Mouse (Mus musculus): ENCODE data around the gene Pdcd1lg2. TPM values are rescaled to one million over a fixed set of nuclear protein-coding genes. Genes with fewer than 3 reads are reported as not detected.

Gene Pdcd1lg2
- polyA plus RNA-seq, 1 experiment, result 4.7 TPM

DNA sequence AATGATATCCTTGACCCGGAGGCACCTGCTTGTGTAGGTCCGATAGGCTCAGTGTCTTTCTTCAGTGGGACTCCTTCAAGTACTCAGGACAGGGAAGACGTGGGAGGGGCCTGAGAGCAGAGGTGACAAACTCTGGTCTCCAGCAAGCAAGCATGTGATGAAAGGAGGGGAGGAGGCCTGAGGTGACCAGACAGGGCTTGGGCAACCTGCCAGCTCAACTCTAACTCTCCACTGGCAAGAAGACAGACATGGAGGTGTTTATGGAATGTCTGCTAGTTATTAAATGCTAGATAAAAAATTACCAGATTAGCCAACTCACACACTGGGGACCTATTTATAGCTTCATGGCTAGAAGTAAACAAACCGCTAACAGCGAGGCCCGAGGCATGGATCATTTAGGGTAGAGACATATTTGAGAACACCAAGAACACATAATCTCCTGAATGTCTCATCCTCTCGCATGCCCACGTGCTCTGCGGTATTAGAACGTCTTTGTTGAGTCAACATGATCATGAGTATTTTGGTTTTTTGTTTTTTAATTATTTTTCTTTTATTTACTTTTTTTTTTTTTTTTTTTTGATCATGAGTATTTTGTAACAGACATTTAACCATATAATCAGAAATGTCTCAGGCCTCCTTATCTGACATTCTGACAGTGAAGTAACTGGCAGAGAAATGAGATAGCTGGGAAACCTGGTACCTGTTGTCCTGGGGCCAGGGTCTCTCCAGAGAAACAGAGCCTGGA lies 58.4 kb downstream of the Pdcd1lg2 start:
- H3K4me3 ChIP-seq (ENCODE audit: control insufficient read depth, insufficient read depth, low read length), result no peak overlapping the region
- DNase-seq, result no peak
- no peak overlapping the region for H3K27ac ChIP-seq (ENCODE audit: control insufficient read depth, insufficient read depth, low read length)
- peaks cover 4% of the 10 kb centered on the region for H3K4me1 ChIP-seq (replicated peaks; ENCODE audit: control insufficient read depth, insufficient read depth, low read length)
- H3K27me3 ChIP-seq (ENCODE audit: control insufficient read depth, insufficient read depth, low read length), result no peaks in the 10 kb centered on the region
- TF ChIP-seq POLR2A (IDR thresholded peaks at IDR 0.05; ENCODE audit: control insufficient read depth, extremely low read depth, insufficient read depth, low read length, poor library complexity) (no peak), CTCF (IDR thresholded peaks at IDR 0.05; ENCODE audit: borderline replicate concordance, control insufficient read depth, extremely low read depth, insufficient read depth, low read length, poor library complexity) (no peak)
- 95% methylated on average over 10 of the region's 10 CpGs for WGBS
- H3K36me3 ChIP-seq (ENCODE audit: control insufficient read depth, insufficient read depth, low read length), result no peaks in the 10 kb centered on the region

DNA sequence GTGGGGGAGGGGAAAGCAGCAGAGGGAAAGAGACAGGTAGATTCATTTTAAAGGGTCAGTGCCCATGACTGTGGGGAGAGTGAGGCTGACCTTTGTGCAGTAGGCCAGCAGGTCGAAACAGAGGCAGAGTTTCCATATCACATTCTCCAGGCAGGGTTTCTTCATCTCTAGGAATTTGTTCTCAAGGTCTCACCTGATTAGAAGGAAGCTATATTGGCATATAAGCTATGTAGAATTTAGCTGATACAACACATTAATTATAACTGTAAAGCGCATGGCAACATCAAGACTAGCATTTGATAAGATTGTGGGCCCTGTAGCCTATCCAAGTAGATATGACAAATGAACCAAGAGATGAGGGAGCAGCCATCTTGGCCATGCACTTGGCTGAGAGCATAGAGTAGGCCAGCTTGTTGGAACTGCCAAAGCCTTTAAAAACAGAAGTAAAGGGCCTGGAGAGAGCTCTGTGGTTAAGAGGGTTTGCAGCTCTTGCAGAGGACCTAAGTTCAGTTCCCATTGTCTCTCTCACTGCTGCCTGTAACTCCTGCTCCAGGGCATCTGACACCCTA lies 59.1 kb downstream of the Pdcd1lg2 start:
- WGBS, result 90% methylated on average over 2 of the region's 2 CpGs
- H3K4me3 ChIP-seq (ENCODE audit: control insufficient read depth, insufficient read depth, low read length), result no peak overlapping the region
- H3K27me3 ChIP-seq (ENCODE audit: control insufficient read depth, insufficient read depth, low read length), result no peaks in the 10 kb centered on the region
- H3K27ac ChIP-seq (ENCODE audit: control insufficient read depth, insufficient read depth, low read length), result no peak overlapping the region
- TF ChIP-seq CTCF (IDR thresholded peaks at IDR 0.05; ENCODE audit: borderline replicate concordance, control insufficient read depth, extremely low read depth, insufficient read depth, low read length, poor library complexity), result no peak
- TF ChIP-seq POLR2A (IDR thresholded peaks at IDR 0.05; ENCODE audit: control insufficient read depth, extremely low read depth, insufficient read depth, low read length, poor library complexity), result no peak
- no peak for DNase-seq
- H3K36me3 ChIP-seq (ENCODE audit: control insufficient read depth, insufficient read depth, low read length), result no peaks in the 10 kb centered on the region
- peaks cover 4% of the 10 kb centered on the region for H3K4me1 ChIP-seq (replicated peaks; ENCODE audit: control insufficient read depth, insufficient read depth, low read length)

DNA sequence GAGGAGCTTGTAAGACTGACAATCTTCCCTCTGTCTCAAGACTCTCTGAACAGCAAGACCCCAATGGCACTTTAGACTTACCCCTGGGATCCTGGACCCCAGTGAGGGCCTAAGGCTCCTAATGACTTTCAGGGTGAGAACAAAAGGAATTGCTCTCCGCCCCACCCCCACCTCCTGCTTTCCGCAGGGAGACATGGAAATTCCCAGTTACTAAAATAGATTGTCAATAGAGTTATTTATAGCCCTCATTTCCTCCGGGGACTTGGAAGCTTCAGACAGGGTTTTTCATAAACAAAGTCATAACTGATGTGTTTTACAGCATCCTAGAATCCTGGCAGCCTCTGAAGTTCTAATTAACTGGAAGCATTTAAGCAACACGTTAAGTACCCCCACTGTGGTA lies 59.9 kb downstream of the Pdcd1lg2 start:
- WGBS, result 87% methylated on average over 4 of the region's 4 CpGs
- Histone ChIP-seq H3K4me3 (ENCODE audit: control insufficient read depth, insufficient read depth, low read length) (no peak overlapping the region), H3K27me3 (ENCODE audit: control insufficient read depth, insufficient read depth, low read length) (no peaks in the 10 kb centered on the region), H3K27ac (ENCODE audit: control insufficient read depth, insufficient read depth, low read length) (no peak overlapping the region), H3K36me3 (ENCODE audit: control insufficient read depth, insufficient read depth, low read length) (no peaks in the 10 kb centered on the region), H3K4me1 (replicated peaks; ENCODE audit: control insufficient read depth, insufficient read depth, low read length) (peaks cover 4% of the 10 kb centered on the region)
- TF ChIP-seq POLR2A (IDR thresholded peaks at IDR 0.05; ENCODE audit: control insufficient read depth, extremely low read depth, insufficient read depth, low read length, poor library complexity), result no peak
- no peak for TF ChIP-seq CTCF (IDR thresholded peaks at IDR 0.05; ENCODE audit: borderline replicate concordance, control insufficient read depth, extremely low read depth, insufficient read depth, low read length, poor library complexity)
- DNase-seq, result no peak

DNA sequence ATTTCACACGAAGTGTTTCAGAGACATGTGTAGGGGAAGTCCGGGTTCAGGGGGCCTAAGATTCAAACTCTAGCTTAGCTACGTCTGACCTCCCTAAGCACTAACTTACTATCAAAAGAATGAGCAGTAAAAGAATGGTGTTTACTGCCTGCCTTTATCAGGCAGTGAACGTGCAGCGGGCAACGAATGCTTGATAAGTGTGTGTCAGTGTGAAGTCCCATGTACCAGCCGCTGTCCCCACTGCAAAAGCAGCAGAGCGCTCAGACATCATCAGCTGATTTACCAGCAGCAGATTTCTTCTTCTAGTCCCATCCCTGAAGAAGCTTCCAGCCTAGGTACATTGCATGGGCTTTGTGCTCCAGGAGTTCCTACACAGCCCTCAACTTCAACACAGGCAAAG lies 61.7 kb downstream of the Pdcd1lg2 start:
- Histone ChIP-seq H3K27me3 (ENCODE audit: control insufficient read depth, insufficient read depth, low read length) (no peaks in the 10 kb centered on the region), H3K4me3 (ENCODE audit: control insufficient read depth, insufficient read depth, low read length) (no peak overlapping the region), H3K4me1 (replicated peaks; ENCODE audit: control insufficient read depth, insufficient read depth, low read length) (no peaks in the 10 kb centered on the region), H3K36me3 (ENCODE audit: control insufficient read depth, insufficient read depth, low read length) (no peaks in the 10 kb centered on the region), H3K27ac (ENCODE audit: control insufficient read depth, insufficient read depth, low read length) (no peak overlapping the region)
- DNase-seq, result no peak
- TF ChIP-seq CTCF (IDR thresholded peaks at IDR 0.05; ENCODE audit: borderline replicate concordance, control insufficient read depth, extremely low read depth, insufficient read depth, low read length, poor library complexity) (no peak), POLR2A (IDR thresholded peaks at IDR 0.05; ENCODE audit: control insufficient read depth, extremely low read depth, insufficient read depth, low read length, poor library complexity) (no peak)
- WGBS, result 95% methylated on average over 8 of the region's 8 CpGs

DNA sequence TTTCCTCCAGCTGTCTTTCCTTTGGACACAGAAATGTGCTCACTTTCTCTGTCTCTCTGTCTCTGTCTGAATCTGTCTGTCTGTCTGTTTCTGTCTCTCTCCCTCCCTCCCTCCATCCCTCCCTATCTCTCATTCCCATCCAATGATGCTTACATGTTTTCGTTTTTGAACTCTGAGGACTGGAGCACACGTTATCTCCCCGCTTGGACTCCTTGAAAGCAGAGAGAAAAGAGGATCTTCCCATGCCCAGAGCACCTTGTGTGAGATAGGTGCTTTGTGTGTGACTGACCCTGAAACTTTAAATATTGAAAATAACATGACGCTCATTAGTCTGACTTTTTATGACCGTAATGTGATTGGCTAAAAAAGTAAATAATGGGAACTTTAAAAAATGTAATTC lies 62.2 kb downstream of the Pdcd1lg2 start:
- 96% methylated on average over 5 of the region's 5 CpGs for WGBS
- Histone ChIP-seq H3K4me3 (ENCODE audit: control insufficient read depth, insufficient read depth, low read length) (no peak overlapping the region), H3K27ac (ENCODE audit: control insufficient read depth, insufficient read depth, low read length) (no peak overlapping the region), H3K27me3 (ENCODE audit: control insufficient read depth, insufficient read depth, low read length) (no peaks in the 10 kb centered on the region), H3K4me1 (replicated peaks; ENCODE audit: control insufficient read depth, insufficient read depth, low read length) (no peaks in the 10 kb centered on the region), H3K36me3 (ENCODE audit: control insufficient read depth, insufficient read depth, low read length) (no peaks in the 10 kb centered on the region)
- DNase-seq, result no peak
- TF ChIP-seq POLR2A (IDR thresholded peaks at IDR 0.05; ENCODE audit: control insufficient read depth, extremely low read depth, insufficient read depth, low read length, poor library complexity) (no peak), CTCF (IDR thresholded peaks at IDR 0.05; ENCODE audit: borderline replicate concordance, control insufficient read depth, extremely low read depth, insufficient read depth, low read length, poor library complexity) (no peak)

DNA sequence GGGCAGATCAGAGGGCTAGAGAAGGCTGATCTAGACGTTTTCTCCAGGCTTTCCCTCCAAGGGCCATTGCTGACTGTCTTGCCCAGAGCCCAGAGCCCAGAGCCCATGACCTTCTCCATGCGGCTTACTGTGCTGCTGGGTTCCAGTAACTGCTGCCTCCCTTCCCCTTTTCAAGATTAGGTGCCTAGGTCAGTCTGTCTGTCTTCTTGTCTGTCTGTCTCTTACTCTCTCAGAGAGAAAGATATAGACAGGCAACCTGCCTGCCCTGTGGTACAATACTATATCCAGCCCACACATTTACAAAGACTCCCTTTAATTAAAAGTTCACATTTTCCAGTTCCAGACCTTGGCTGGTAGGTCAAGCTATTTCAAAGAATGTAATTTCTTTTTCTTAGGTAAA lies 64.1 kb downstream of the Pdcd1lg2 start:
- TF ChIP-seq POLR2A (IDR thresholded peaks at IDR 0.05; ENCODE audit: control insufficient read depth, extremely low read depth, insufficient read depth, low read length, poor library complexity) (no peak), CTCF (IDR thresholded peaks at IDR 0.05; ENCODE audit: borderline replicate concordance, control insufficient read depth, extremely low read depth, insufficient read depth, low read length, poor library complexity) (no peak)
- no peak for DNase-seq
- WGBS, result 76% methylated on average over 2 of the region's 2 CpGs
- no peak overlapping the region for H3K27ac ChIP-seq (ENCODE audit: control insufficient read depth, insufficient read depth, low read length)
- H3K4me3 ChIP-seq (ENCODE audit: control insufficient read depth, insufficient read depth, low read length), result no peak overlapping the region
- no peaks in the 10 kb centered on the region for H3K36me3 ChIP-seq (ENCODE audit: control insufficient read depth, insufficient read depth, low read length)
- H3K27me3 ChIP-seq (ENCODE audit: control insufficient read depth, insufficient read depth, low read length), result no peaks in the 10 kb centered on the region
- H3K4me1 ChIP-seq (replicated peaks; ENCODE audit: control insufficient read depth, insufficient read depth, low read length), result no peaks in the 10 kb centered on the region

All from thymus, adult 2 months (tissue).